Mouse (Mus musculus) liver, embryonic 14.5 days (tissue): ENCODE data around the gene Sec22a. TPM values are rescaled to one million over a fixed set of nuclear protein-coding genes. Genes with fewer than 3 reads are reported as not detected.

ENCODE experiments used
- ATAC-seq: fragments of 200-750 bp; cut with Nextera tagmentation; 2 replicates; pipeline ENCODE4 v1.8.0; 2017; ENCODE audit warnings: moderate number of reproducible peaks, mild to moderate bottlenecking, moderate library complexity; ENCODE audit not compliant: insufficient read depth
- DNase-seq, 3 experiments: peaks; one replicate each; pipeline ENCODE4 v3.0.0-alpha.2; 2012 to 2013; ENCODE audit warnings: low read depth in 3 of 3, low spot score in 3 of 3
- H3K27ac ChIP-seq: fragments of 300-500 bp; sonication (generic); 2 replicates; pipeline ENCODE4 v1.5.1; 2014; ENCODE audit warnings: moderate library complexity, mild to moderate bottlenecking, control low read depth, inconsistent platforms
- H3K27me3 ChIP-seq: fragments of 300-500 bp; sonication (generic); 2 replicates; pipeline ENCODE4 v1.6.1; 2014; ENCODE audit warnings: mild to moderate bottlenecking, low read length, moderate library complexity; ENCODE audit not compliant: control insufficient read depth, insufficient read depth
- H3K36me3 ChIP-seq: fragments of 300-500 bp; sonication (generic); replicated peaks from 2 replicates; pipeline ENCODE4 v1.6.1; 2014; ENCODE audit warnings: low read depth; ENCODE audit not compliant: control insufficient read depth, insufficient read depth
- H3K4me1 ChIP-seq, 2 experiments: fragments of 200-500 bp in 1 of 2; fragments of 300-500 bp in 1 of 2; sonication (generic) in 1 of 2; replicated peaks; 2 replicates each; pipeline ENCODE4 v1.6.1; 2012 to 2014; ENCODE audit warnings: antibody characterized with exemption in 1 of 2, inconsistent platforms in 1 of 2, low read length in 1 of 2; ENCODE audit not compliant: control insufficient read depth in 2 of 2, insufficient read depth in 2 of 2
- H3K4me2 ChIP-seq: fragments of 300-500 bp; sonication (generic); 2 replicates; pipeline ENCODE4 v1.6.1; 2014; ENCODE audit warnings: low read depth, mild to moderate bottlenecking, control low read depth, moderate library complexity
- H3K4me3 ChIP-seq, 2 experiments: fragments of 200-500 bp in 1 of 2; fragments of 300-500 bp in 1 of 2; sonication (generic) in 1 of 2; 2 replicates each; pipeline ENCODE4 v1.5.1; 2012 to 2014; ENCODE audit warnings: low read depth in 2 of 2, low read length in 2 of 2, mild to moderate bottlenecking in 2 of 2, control low read depth in 1 of 2, inconsistent platforms in 1 of 2, moderate library complexity in 1 of 2; ENCODE audit not compliant: insufficient read depth in 1 of 2
- H3K9ac ChIP-seq: fragments of 300-500 bp; sonication (generic); replicated peaks from 2 replicates; pipeline ENCODE4 v1.6.1; 2014; ENCODE audit warnings: mild to moderate bottlenecking, control low read depth, moderate library complexity
- H3K9me3 ChIP-seq: fragments of 300-500 bp; sonication (generic); 2 replicates; pipeline ENCODE4 v1.6.1; 2016; ENCODE audit warnings: low read length, mixed read lengths; ENCODE audit not compliant: control insufficient read depth
- CTCF ChIP-seq: IDR thresholded peaks from 2 replicates; pipeline ENCODE4 v1.5.1; 2016; ENCODE audit warnings: antibody characterized with exemption, low read depth, control low read depth
- EP300 ChIP-seq: IDR thresholded peaks from 2 replicates; pipeline ENCODE4 v1.6.1; 2016; ENCODE audit warnings: antibody characterized with exemption, low read depth
- WGBS: fragments of 180-500 bp; shearing (Covaris S2); extraction: QIAGEN DNeasy Blood & Tissue Kit; methylation state at CpG from one replicate; pipeline ENCODE4 v1.1.7; 2014; ENCODE audit not compliant: insufficient replicate concordance; 5-methylcytosine and 5-hydroxymethylcytosine counted together
- polyA plus RNA-seq, 2 experiments: library from polyadenylated mRNA; depleted of rRNA in 1 of 2; stranded (reverse) in 1 of 2; unstranded in 1 of 2; fragments of >200 nt; fragmentation: Nextera tagmentation in 1 of 2; extraction: Ambion mirVana in 1 of 2; gene quantifications; 2 replicates each; pipeline versions ENCODE4 v1.2.1 to v1.2.3; 2012 to 2014

The Sec22a gene
- polyA plus RNA-seq, 2 experiments, result 2.7 to 11.9 TPM

DNA sequence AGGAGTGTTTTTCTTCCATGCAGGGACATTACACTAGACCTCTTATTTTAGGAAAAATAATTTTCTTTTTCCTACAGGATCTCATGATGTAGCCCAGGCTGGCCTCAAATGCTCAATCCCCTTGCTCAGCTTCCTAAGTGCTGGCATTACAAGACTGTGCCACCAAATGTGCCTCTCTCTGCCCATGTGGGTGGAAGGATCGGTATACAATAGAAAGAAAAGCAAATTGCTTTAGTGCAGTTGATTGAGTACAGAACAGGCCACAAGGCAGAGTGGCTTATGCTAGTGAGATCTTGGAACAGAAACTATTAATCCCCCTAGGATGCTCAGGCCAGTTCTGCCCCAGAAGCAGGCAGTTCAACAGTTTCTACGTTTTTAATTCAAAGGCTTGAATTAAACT is 43.9 kb downstream of the Sec22a start:
- Histone ChIP-seq H3K4me3 (no peak overlapping the region), H3K9ac (no peak overlapping the region), H3K4me1 (no peaks in the 10 kb centered on the region), H3K36me3 (no peaks in the 10 kb centered on the region), H3K9me3 (no peaks in the 10 kb centered on the region), H3K4me2 (no peak overlapping the region), H3K27ac (no peak overlapping the region), H3K27me3 (no peaks in the 10 kb centered on the region)
- ATAC-seq (no peak), DNase-seq (no peak)
- TF ChIP-seq CTCF, result no peak
- TF ChIP-seq EP300, result no peak
- 69% methylated on average over 2 of the region's 2 CpGs for WGBS

DNA sequence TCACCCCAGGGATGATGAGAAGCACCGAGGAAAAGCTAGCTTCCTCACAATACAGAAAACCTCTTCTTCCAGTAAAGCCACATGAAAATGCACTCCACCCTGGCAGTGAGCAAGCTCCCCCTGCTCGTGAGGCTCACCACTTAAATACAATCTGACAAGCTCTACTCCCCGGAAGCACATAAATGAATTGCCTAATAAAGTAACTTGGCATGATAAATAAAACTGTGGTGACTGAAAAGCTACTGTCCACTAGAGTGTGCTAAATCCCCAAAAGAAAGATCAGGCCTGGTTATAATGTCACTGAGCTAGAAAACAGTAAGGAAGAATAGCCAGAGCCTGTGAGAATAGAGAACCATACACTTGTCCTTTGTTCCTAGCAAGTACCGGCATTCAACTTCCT is 44.4 kb downstream of the Sec22a start:
- Histone ChIP-seq H3K9ac (no peak overlapping the region), H3K27me3 (no peaks in the 10 kb centered on the region), H3K27ac (no peak overlapping the region), H3K9me3 (no peaks in the 10 kb centered on the region), H3K4me1 (no peaks in the 10 kb centered on the region), H3K4me2 (no peak overlapping the region), H3K4me3 (no peak overlapping the region), H3K36me3 (no peaks in the 10 kb centered on the region)
- no peak for ATAC-seq
- DNase-seq, result no peak
- no peak for TF ChIP-seq EP300
- peak; percentile 39 for TF ChIP-seq CTCF
- 42% methylated on average over 4 of the region's 4 CpGs for WGBS

DNA sequence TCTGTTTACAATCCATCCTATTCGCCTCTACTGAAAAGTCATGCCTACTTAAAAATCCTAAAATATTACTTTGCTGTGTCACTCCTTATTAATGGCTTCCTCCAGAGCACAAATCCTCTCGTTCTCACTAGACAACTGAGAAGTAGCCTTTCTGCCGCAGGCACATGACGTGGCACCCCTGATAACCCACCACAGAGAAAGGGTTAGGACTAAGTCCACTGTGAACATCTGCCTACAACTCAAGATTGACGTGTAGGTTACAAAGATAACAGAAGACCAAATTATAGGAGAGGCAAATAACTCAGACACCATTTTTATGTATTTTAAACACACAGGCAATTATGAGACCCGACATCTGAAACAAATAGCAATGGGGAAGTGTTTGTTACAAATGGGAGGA is 45.3 kb downstream of the Sec22a start:
- no peaks in the 10 kb centered on the region for H3K4me1 ChIP-seq
- WGBS, result 29% methylated on average over 6 of the region's 6 CpGs
- H3K27ac ChIP-seq, result no peak overlapping the region
- no peak overlapping the region for H3K4me2 ChIP-seq
- no peak for TF ChIP-seq CTCF
- no peak for TF ChIP-seq EP300
- ATAC-seq (no peak), DNase-seq (no peak)
- H3K36me3 ChIP-seq, result no peaks in the 10 kb centered on the region
- no peak overlapping the region for H3K4me3 ChIP-seq
- H3K9ac ChIP-seq, result no peak overlapping the region
- no peaks in the 10 kb centered on the region for H3K9me3 ChIP-seq
- H3K27me3 ChIP-seq, result no peaks in the 10 kb centered on the region

DNA sequence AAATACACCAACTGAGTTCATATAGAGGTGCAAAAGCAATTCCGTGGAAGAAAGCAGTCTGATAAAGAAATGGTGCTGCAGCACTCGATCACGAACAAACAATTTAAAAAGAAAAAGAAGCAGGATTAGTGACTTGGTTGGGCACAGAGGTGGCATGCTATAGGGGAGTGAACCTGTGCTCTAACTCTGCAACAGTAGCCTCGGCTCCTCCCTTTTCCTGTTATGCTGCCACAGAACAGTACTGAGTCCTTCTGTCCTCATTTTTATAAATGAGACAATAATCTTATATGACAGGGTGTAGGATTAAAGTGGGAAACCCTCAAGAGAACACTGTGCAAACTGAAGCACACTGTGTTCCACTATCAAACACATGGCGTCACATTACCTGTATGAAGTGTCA is 46.3 kb downstream of the Sec22a start:
- no peak overlapping the region for H3K9ac ChIP-seq
- no peaks in the 10 kb centered on the region for H3K4me1 ChIP-seq
- no peak overlapping the region for H3K4me3 ChIP-seq
- H3K36me3 ChIP-seq, result no peaks in the 10 kb centered on the region
- TF ChIP-seq EP300 (no peak), CTCF (no peak)
- WGBS, result 60% methylated on average over 5 of the region's 5 CpGs
- no peaks in the 10 kb centered on the region for H3K27me3 ChIP-seq
- H3K27ac ChIP-seq, result no peak overlapping the region
- ATAC-seq, result no peak
- DNase-seq, result no peak
- no peak overlapping the region for H3K4me2 ChIP-seq
- H3K9me3 ChIP-seq, result no peaks in the 10 kb centered on the region

DNA sequence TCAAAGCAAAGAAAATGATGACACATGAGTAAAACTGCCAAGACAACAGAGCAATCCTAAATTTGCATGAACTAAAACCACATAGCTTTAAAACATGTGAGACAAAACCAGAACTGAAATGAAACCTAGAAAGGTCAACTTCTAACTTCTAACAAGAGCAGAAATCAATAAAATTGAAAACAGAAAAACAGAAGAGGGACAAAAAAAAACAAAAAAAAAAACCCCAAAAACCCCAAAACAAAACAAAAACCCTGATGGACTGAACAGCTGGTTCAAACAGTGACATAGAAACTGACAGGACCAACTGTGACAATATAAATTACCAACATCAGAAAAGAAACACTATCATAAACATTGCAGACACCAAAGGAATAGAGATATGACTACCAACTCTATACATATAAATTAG is 46.9 kb downstream of the Sec22a start:
- H3K9me3 ChIP-seq, result no peaks in the 10 kb centered on the region
- H3K4me3 ChIP-seq, result no peak overlapping the region
- H3K27me3 ChIP-seq, result no peaks in the 10 kb centered on the region
- H3K9ac ChIP-seq, result no peak overlapping the region
- H3K4me1 ChIP-seq, result no peaks in the 10 kb centered on the region
- ATAC-seq (no peak), DNase-seq (no peak)
- H3K4me2 ChIP-seq, result no peak overlapping the region
- TF ChIP-seq EP300 (no peak), CTCF (no peak)
- no peak overlapping the region for H3K27ac ChIP-seq
- H3K36me3 ChIP-seq, result no peaks in the 10 kb centered on the region
